Mouse (Mus musculus): ENCODE data around the gene 4930404H24Rik. TPM values are rescaled to one million over a fixed set of nuclear protein-coding genes. Genes with fewer than 3 reads are reported as not detected.

Gene 4930404H24Rik
- polyA plus RNA-seq, 1 experiment from 2014 or later: not detected

GRCm38 (mm10) chr2:153457467-153457866, 35.1 kb upstream of the 4930404H24Rik start:
- Histone ChIP-seq H3K36me3 (no peaks in the 10 kb centered on the region), H3K9ac (no peak overlapping the region), H3K4me1 (peaks cover 14% of the 10 kb centered on the region; the same call in 1 of the 2 replicates), H3K4me3 (no peak overlapping the region), H3K4me2 (replicated peaks) (no peak overlapping the region), H3K27me3 (no peaks in the 10 kb centered on the region), H3K27ac (no peak overlapping the region), H3K9me3 (no peaks in the 10 kb centered on the region)
- 11% methylated on average over 4 of the region's 4 CpGs for WGBS
- no peak for ATAC-seq (ENCODE audit: low FRiP score, low read depth)

GRCm38 (mm10) chr2:153458022-153458441, 34.6 kb upstream of the 4930404H24Rik start:
- no peak for ATAC-seq (ENCODE audit: low FRiP score, low read depth)
- WGBS: 27% methylated on average over 3 of the region's 3 CpGs
- 0 out of 2 replicates have a peak overlapping the region, but pooled peaks have one; percentile 35 for H3K9ac ChIP-seq

GRCm38 (mm10) chr2:153463257-153463656, 29.3 kb upstream of the 4930404H24Rik start:
- ATAC-seq (ENCODE audit: low FRiP score, low read depth): no peak
- no peak overlapping the region for H3K4me3 ChIP-seq
- H3K9me3 ChIP-seq: no peaks in the 10 kb centered on the region
- no peak overlapping the region for H3K27ac ChIP-seq
- no peaks in the 10 kb centered on the region for H3K27me3 ChIP-seq
- H3K4me2 ChIP-seq (replicated peaks): no peak overlapping the region
- 74% methylated on average over 3 of the region's 3 CpGs for WGBS
- H3K9ac ChIP-seq: no peak overlapping the region
- H3K36me3 ChIP-seq: no peaks in the 10 kb centered on the region
- peaks cover 10% of the 10 kb centered on the region; the same call in 1 of the 2 replicates for H3K4me1 ChIP-seq

More at GRCm38 (mm10) chr2:153458022-153458441, 34.6 kb upstream of the 4930404H24Rik start:
- Histone ChIP-seq H3K9me3 (no peaks in the 10 kb centered on the region), H3K36me3 (no peaks in the 10 kb centered on the region), H3K4me3 (no peak overlapping the region), H3K27ac (peak overlapping the region; percentile 61), H3K27me3 (no peaks in the 10 kb centered on the region), H3K4me2 (replicated peaks) (no peak overlapping the region), H3K4me1 (peaks cover 14% of the 10 kb centered on the region; the same call in 1 of the 2 replicates)

GRCm38 (mm10) chr2:153467372-153467771, 25.2 kb upstream of the 4930404H24Rik start:
- Histone ChIP-seq H3K4me2 (replicated peaks) (no peak overlapping the region), H3K9me3 (no peaks in the 10 kb centered on the region), H3K4me1 (peaks cover 22% of the 10 kb centered on the region), H3K9ac (no peak overlapping the region), H3K4me3 (no peak overlapping the region), H3K36me3 (no peaks in the 10 kb centered on the region), H3K27ac (no peak overlapping the region), H3K27me3 (no peaks in the 10 kb centered on the region)
- WGBS: 85% methylated on average over 1 of the region's 1 CpGs
- ATAC-seq (ENCODE audit: low FRiP score, low read depth): no peak

GRCm38 (mm10) chr2:153469317-153469716, 23.3 kb upstream of the 4930404H24Rik start:
- no peaks in the 10 kb centered on the region for H3K27me3 ChIP-seq
- no peak overlapping the region for H3K4me2 ChIP-seq (replicated peaks)
- no peaks in the 10 kb centered on the region for H3K9me3 ChIP-seq
- peaks cover 22% of the 10 kb centered on the region for H3K4me1 ChIP-seq
- H3K27ac ChIP-seq: no peak overlapping the region
- no peak overlapping the region for H3K9ac ChIP-seq
- no peak overlapping the region for H3K4me3 ChIP-seq
- ATAC-seq (ENCODE audit: low FRiP score, low read depth): no peak
- H3K36me3 ChIP-seq: no peaks in the 10 kb centered on the region
- WGBS: 19% methylated on average over 2 of the region's 2 CpGs

GRCm38 (mm10) chr2:153469764-153470163, 22.8 kb upstream of the 4930404H24Rik start:
- H3K4me2 ChIP-seq (replicated peaks): no peak overlapping the region
- H3K9ac ChIP-seq: no peak overlapping the region
- no peaks in the 10 kb centered on the region for H3K9me3 ChIP-seq
- WGBS: 40% methylated on average over 4 of the region's 4 CpGs
- ATAC-seq (ENCODE audit: low FRiP score, low read depth): no peak
- H3K4me1 ChIP-seq: peaks cover 24% of the 10 kb centered on the region
- H3K36me3 ChIP-seq: no peaks in the 10 kb centered on the region
- no peaks in the 10 kb centered on the region for H3K27me3 ChIP-seq
- H3K27ac ChIP-seq: no peak overlapping the region
- H3K4me3 ChIP-seq: no peak overlapping the region

- no peak overlapping the region for H3K4me3 ChIP-seq
- H3K27ac ChIP-seq: no peak overlapping the region
- H3K36me3 ChIP-seq: no peaks in the 10 kb centered on the region
- peak; percentile 69 for ATAC-seq (ENCODE audit: low FRiP score, low read depth)
- WGBS: 13% methylated on average over 3 of the region's 3 CpGs
- H3K9me3 ChIP-seq: no peaks in the 10 kb centered on the region
- peaks cover 36% of the 10 kb centered on the region for H3K4me1 ChIP-seq
- no peak overlapping the region for H3K4me2 ChIP-seq (replicated peaks)
- no peaks in the 10 kb centered on the region for H3K27me3 ChIP-seq
- no peak overlapping the region for H3K9ac ChIP-seq
Observed at GRCm38 (mm10) chr2:153470983-153471382, 21.6 kb upstream of the 4930404H24Rik start.

- H3K9ac ChIP-seq: peak overlapping the region; percentile 13; the same call in 1 of the 2 replicates
- peaks cover 33% of the 10 kb centered on the region for H3K4me1 ChIP-seq
- no peaks in the 10 kb centered on the region for H3K27me3 ChIP-seq
- H3K36me3 ChIP-seq: no peaks in the 10 kb centered on the region
- H3K27ac ChIP-seq: peak overlapping the region; percentile 55
- no peaks in the 10 kb centered on the region for H3K9me3 ChIP-seq
- no peak overlapping the region for H3K4me2 ChIP-seq (replicated peaks)
- no peak overlapping the region for H3K4me3 ChIP-seq
- ATAC-seq (ENCODE audit: low FRiP score, low read depth): 0 out of 2 replicates have a peak, but pooled peaks have one; percentile 7
- WGBS: 46% methylated on average over 4 of the region's 4 CpGs
Observed at GRCm38 (mm10) chr2:153475114-153476112, 17.2 kb upstream of the 4930404H24Rik start.

- H3K9ac ChIP-seq: no peak overlapping the region
Observed at GRCm38 (mm10) chr2:153478583-153478982, 14.0 kb upstream of the 4930404H24Rik start.

GRCm38 (mm10) chr2:153479486-153479885, 13.1 kb upstream of the 4930404H24Rik start:
- Histone ChIP-seq H3K4me1 (peaks cover 50% of the 10 kb centered on the region), H3K4me3 (no peak overlapping the region), H3K27me3 (peaks cover 13% of the 10 kb centered on the region; the same call in 1 of the 2 replicates), H3K9me3 (no peaks in the 10 kb centered on the region), H3K4me2 (replicated peaks) (no peak overlapping the region), H3K9ac (no peak overlapping the region; the same call in 1 of the 2 replicates), H3K27ac (no peak overlapping the region; the same call in 1 of the 2 replicates), H3K36me3 (no peaks in the 10 kb centered on the region)
- no peak for ATAC-seq (ENCODE audit: low FRiP score, low read depth)
- whole genome bisulfite sequencing: 79% methylated on average over 1 of the region's 1 CpGs

More at GRCm38 (mm10) chr2:153478583-153478982, 14.0 kb upstream of the 4930404H24Rik start:
- no peaks in the 10 kb centered on the region for H3K9me3 ChIP-seq
- peak overlapping the region; percentile 39; the same call in 1 of the 2 replicates for H3K27ac ChIP-seq
- no peak overlapping the region for H3K4me2 ChIP-seq (replicated peaks)
- H3K4me1 ChIP-seq: peaks cover 43% of the 10 kb centered on the region
- peak; percentile 78 for ATAC-seq (ENCODE audit: low FRiP score, low read depth)
- peaks cover 9% of the 10 kb centered on the region; the same call in 1 of the 2 replicates for H3K27me3 ChIP-seq
- no peaks in the 10 kb centered on the region for H3K36me3 ChIP-seq
- H3K4me3 ChIP-seq: no peak overlapping the region
- WGBS: 11% methylated on average over 4 of the region's 4 CpGs

GRCm38 (mm10) chr2:153481108-153481860, 11.3 kb upstream of the 4930404H24Rik start:
- Histone ChIP-seq H3K4me3 (no peak overlapping the region), H3K27me3 (peaks cover 16% of the 10 kb centered on the region; the same call in 1 of the 2 replicates), H3K36me3 (no peaks in the 10 kb centered on the region), H3K9me3 (no peaks in the 10 kb centered on the region), H3K4me2 (replicated peaks) (no peak overlapping the region), H3K4me1 (peaks cover 32% of the 10 kb centered on the region), H3K27ac (no peak overlapping the region), H3K9ac (0 out of 2 replicates have a peak overlapping the region, but pooled peaks have one; percentile 21)
- ATAC-seq (ENCODE audit: low FRiP score, low read depth): no peak
- 68% methylated on average over 7 of the region's 7 CpGs for WGBS

GRCm38 (mm10) chr2:153481861-153482120, 10.8 kb upstream of the 4930404H24Rik start:
- H3K9me3 ChIP-seq: no peaks in the 10 kb centered on the region
- no peaks in the 10 kb centered on the region for H3K36me3 ChIP-seq
- peaks cover 28% of the 10 kb centered on the region for H3K4me1 ChIP-seq
- no peak overlapping the region for H3K4me2 ChIP-seq (replicated peaks)
- no peak overlapping the region for H3K4me3 ChIP-seq
- no peak overlapping the region for H3K27ac ChIP-seq
- ATAC-seq (ENCODE audit: low FRiP score, low read depth): no peak
- H3K27me3 ChIP-seq: peaks cover 16% of the 10 kb centered on the region; the same call in 1 of the 2 replicates
- 71% methylated on average over 2 of the region's 2 CpGs for WGBS
- H3K9ac ChIP-seq: no peak overlapping the region

Measured in limb, embryonic 13.5 days (tissue).